Mouse (Mus musculus) spleen, postnatal 14 days (tissue): Measurements from ENCODE around the gene Lins1.

ENCODE experiments used
- DNase-seq, 2 experiments: peaks; one replicate each; pipeline ENCODE4 v3.0.0; 2021 to 2022; ENCODE audit warnings: low spot score in 2 of 2

Lins1 gene

DNA sequence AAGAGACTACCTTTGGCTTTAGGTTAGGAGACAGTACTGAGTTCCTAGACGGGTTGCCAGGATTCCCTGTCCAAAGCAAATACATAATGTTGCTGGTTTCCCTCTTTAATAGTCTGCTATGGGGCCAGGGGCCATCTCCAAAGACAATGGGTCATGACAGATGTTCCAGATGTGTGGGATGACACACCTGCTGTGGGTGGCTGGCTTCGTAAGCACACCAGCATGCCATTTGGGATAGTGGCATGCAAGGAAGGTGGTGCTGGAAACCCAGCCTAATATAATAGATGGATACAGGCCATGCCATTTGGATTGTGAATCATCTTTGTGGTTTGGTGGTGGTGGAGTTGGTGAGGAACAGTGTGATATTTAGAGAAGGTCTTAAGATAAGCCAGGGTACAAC lies 39.5 kb downstream of the Lins1 start:
- DNase-seq = no peak

DNA sequence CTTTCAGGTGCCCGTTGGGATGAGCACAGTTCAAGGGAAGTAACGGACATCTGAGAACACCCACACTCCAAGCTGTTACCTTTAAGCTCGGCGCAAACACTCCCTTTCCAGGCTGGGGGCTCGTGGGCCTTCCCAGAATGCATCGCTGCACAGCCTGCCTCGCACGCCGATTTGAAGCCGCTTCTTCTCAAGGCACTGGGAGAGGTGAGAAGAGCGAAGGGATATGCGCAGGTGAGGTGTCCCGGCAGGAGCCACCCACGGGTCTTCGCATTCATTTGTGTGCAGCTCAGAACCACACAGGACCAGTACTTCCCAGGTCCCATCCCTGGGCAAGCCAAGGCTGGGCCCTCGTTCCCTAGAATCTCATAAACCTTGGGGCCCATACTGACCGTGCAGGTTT lies 43.7 kb downstream of the Lins1 start:
- no peak for DNase-seq

DNA sequence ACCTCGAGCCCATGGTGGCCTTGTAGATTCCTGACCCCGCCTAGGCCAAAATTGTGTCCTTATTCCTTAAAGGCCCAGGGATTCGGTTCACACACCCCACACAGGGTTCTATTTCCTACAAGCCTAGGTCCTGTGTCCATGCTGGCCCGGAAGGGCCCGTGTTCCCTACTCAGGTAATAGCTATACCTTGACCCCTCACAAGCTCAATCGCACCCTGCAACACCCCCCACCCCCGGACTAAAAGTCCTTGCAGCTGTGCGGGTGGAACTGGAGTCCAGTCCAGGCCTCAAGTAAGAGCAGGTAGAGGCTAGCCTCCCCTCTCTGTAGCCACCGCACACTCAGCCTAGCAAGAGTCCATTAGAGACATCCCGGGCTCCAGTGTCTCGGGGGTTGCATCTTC lies 44.2 kb downstream of the Lins1 start:
- no peak for DNase-seq

DNA sequence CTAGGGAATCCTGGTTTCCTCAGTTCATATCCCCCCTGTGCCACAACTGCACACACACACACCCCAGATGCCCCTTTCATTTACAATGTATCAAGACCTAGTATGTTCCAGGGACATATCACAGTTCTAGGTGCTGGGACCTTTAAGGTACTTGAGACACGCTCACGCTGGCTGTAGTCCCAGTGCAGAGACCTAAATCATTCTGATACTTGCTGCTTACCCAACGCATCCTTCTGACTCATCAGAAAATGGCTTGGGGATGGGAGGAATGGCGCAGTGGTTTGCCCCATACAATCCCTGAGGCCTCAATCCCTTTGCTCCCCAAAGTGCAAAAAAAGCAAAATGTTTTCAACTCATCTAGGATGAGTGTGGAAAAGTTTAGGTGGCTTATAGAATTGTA lies 44.8 kb downstream of the Lins1 start:
- DNase-seq = no peak

DNA sequence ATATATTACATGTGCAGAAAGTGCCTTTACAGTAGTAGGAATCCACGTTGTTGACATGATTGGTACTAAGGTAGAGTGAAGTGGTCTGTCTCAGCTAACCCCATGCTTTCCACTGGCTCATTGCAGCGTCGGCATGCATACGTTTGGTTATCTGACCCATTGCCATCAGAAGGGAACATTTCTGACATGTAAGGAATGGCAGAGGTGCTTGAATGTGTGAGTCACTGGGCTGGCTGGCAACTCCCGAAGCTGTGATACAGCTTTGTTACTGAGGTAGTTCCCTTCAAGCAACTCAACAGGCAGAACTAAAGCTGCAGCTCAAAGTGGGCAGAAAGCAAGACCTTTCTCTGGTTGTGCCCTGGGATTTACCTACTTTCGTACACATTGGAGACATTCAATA lies 45.3 kb downstream of the Lins1 start:
- no peak for DNase-seq

DNA sequence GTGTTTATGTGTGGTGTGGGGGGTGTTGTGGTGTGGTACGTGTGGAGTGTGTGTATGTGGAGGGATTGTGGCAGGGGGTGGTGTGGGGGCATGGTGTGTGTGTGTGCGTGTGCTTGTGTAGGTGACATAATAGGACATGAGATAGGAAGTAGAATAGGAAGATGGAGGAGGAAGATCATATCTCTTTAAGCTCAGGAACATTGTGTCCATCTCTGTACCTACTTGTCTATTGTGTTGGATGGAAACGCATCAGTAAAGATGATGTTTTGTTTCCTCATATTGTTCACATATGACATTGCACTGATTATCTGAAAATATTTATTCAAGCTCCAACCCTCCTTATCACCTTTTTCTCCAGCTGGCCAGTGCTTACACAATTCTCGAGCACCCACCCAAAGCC lies 47.7 kb downstream of the Lins1 start:
- no peak for DNase-seq

DNA sequence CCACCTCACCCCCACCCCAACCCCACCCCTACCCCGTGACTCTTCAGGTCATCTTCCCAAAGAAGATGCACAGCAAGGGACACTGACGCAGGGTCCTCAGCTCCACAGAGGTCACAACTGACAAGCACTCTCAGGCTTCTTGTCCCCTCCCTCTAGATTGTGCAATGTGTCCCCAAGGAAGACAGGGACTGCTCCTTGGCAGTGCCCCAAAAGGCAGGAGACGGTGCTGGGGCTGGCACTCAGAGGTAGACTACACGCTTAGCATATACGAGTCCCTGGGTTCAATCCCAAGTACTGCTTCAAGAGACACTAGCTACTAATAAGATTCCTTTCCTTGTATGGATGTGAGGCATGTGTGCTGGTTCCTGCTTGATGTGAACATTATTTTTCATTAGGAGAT lies 51.3 kb downstream of the Lins1 start:
- DNase-seq = no peak

DNA sequence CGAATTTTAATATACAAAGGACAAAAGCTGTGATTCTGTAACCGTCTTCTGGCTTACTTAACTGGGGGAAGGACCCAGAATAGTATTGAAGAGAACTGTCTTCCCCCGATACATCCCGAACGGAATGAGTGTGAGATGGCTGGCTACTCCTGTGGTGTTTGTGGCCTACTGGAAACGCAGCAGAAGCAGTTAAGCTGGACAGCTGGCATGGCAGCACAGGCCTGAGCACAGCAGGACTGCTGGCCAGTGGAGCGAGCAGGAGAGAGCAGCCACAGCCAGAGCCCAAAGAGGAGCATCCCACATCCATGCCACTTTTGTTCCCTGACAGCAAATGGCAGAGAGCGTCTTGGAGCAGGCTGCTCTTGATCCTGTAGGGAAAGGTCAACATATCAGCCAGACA lies 51.7 kb downstream of the Lins1 start:
- no peak for DNase-seq

DNA sequence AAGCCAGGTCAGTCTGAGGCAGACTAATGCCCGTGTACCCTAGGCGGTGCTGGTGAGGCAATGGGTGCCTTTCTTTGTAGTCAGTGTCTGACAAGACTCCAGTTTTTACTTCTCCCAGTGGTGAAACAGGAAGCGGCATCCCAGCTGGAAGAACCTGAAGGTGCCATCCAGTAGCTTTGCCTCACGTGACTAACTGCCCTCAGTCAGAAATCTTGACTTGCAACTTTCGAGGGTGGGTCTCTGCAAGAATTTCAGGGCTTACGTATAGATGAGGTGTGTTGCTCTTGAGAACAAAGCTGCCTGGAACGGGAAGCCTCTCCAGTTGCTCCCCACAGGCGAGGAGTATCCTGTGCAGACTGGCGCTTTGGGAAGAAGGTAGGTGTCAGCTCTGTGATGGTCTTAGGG lies 53.7 kb downstream of the Lins1 start, which contains the start of gene Cers3:
Gene Cers3, plus strand, starts transcription at position 128 of the 405 bp plus-strand sequence.
- DNase-seq = no peak

DNA sequence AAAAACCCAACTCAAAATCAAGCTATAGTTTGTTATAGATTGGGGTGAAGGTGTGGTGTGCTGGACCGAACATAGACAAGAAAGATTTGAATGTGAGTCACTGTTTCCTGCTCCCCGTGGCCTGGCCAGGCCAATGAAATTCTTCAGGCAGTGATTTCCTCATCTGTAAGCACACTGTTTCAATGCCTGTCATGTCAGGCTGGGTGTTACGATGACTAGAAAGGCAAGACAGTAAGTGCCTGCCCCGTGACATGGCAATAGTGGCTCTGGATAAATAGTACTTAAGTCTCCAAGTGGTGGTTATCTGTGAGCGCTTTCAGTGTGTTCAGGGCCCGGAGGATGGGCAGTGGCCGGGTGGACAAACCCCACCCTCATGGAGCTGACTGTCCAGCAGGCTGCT lies 57.3 kb downstream of the Lins1 start:
- no peak for DNase-seq

DNA sequence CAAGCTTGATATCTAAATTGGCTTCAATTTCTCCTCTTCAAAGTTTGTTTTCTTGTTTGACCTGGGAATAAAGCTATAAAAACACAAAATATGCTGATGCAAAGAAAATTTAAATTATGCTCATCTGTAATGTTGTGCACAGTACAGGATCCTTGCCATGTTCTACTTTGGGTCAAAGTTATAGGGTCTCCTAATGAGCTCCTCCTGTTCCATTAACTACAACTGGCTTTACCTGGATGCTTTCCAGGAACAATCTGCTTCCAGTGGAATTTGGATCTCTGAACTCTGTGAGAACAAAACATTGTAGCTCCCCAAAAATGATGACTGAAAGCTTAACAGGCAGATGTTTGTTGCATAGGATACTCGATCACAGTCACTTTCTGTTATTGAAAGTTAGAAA lies 60.3 kb downstream of the Lins1 start:
- no peak for DNase-seq

DNA sequence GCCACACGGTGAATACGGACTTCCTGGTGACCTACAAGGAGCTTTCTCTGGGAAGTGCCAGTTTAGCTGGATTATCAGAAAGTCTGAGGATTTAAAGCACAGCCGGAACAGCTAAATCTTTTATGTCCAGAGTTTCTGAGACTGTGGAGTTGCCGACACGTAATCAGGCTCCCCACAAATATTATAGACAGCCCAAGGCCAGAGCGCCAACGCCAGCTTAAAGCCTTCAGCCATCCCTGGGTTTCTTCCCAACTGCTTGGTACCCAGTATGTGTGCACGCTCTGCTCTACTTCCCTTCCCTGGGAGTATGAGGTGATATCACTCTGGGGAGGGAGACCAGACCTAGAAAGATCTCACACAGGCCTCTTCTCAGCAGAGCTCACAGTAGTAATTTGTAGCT lies 64.1 kb downstream of the Lins1 start:
- DNase-seq = no peak

DNA sequence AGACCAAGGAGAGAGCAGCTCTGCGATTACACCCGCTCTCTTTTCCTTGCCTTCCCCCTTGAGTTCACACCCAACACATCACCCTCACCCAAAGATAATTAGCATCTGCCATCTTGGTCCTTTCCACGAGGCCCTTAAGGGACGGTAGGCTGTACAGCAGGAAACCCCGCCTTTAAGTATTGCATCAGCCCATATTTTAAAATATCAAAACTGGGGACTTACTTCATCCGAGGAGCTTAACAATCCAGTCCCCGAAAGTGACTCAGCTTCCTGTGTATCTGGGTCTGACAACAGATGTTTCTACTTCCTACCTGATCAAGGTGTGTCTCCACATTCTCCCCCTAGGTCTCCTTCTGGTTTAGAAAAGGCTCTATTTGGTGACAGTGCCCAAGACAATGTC lies 65.9 kb downstream of the Lins1 start:
- DNase-seq = no peak
